Mouse (Mus musculus): ENCODE data around the gene Rbks. TPM values are rescaled to one million over a fixed set of nuclear protein-coding genes. Genes with fewer than 3 reads are reported as not detected.

Gene Rbks
- polyA plus RNA-seq, 1 experiment from 2014 or later = 8.5 TPM

GRCm38 (mm10) chr5:31669984-31670383 is 27.4 kb downstream of the Rbks start:
- 51% methylated on average over 5 of the region's 5 CpGs for WGBS
- H3K36me3 ChIP-seq (ENCODE audit: control insufficient read depth, insufficient read depth, low read length) = no peaks in the 10 kb centered on the region
- DNase-seq (ENCODE audit: low spot score) (peak; percentile 51), ATAC-seq (replicated peaks; ENCODE audit: low FRiP score, low TSS enrichment, low read depth) (no peak)
- no peaks in the 10 kb centered on the region for H3K9me3 ChIP-seq (ENCODE audit: control insufficient read depth, low read length)
- H3K4me2 ChIP-seq (ENCODE audit: low read length) = no peak overlapping the region
- H3K4me3 ChIP-seq (ENCODE audit: low read depth, low read length) = no peak overlapping the region
- no peak overlapping the region for H3K27ac ChIP-seq (ENCODE audit: low read depth)
- H3K9ac ChIP-seq (ENCODE audit: low read length) = no peak overlapping the region
- 0 out of 2 replicates have a peak, but pooled peaks cover 5% of the 10 kb centered on the region for H3K4me1 ChIP-seq (replicated peaks; ENCODE audit: control insufficient read depth, insufficient read depth, low read length)
- H3K27me3 ChIP-seq (replicated peaks; ENCODE audit: control insufficient read depth, insufficient read depth, low read length) = no peaks in the 10 kb centered on the region

- no peak for DNase-seq (ENCODE audit: low spot score)
- ATAC-seq (replicated peaks; ENCODE audit: low FRiP score, low TSS enrichment, low read depth) = no peak
- 89% methylated on average over 13 of the region's 13 CpGs for WGBS
Measured at GRCm38 (mm10) chr5:31668325-31668968, 29.0 kb downstream of the Rbks start.

GRCm38 (mm10) chr5:31666176-31666575 is 31.3 kb downstream of the Rbks start:
- Histone ChIP-seq H3K27ac (ENCODE audit: low read depth) (no peak overlapping the region), H3K9ac (ENCODE audit: low read length) (no peak overlapping the region), H3K4me2 (ENCODE audit: low read length) (no peak overlapping the region), H3K4me1 (replicated peaks; ENCODE audit: control insufficient read depth, insufficient read depth, low read length) (0 out of 2 replicates have a peak, but pooled peaks cover 5% of the 10 kb centered on the region), H3K9me3 (ENCODE audit: control insufficient read depth, low read length) (no peaks in the 10 kb centered on the region), H3K4me3 (ENCODE audit: low read depth, low read length) (no peak overlapping the region), H3K36me3 (ENCODE audit: control insufficient read depth, insufficient read depth, low read length) (no peaks in the 10 kb centered on the region), H3K27me3 (replicated peaks; ENCODE audit: control insufficient read depth, insufficient read depth, low read length) (no peaks in the 10 kb centered on the region)
- DNase-seq (ENCODE audit: low spot score) (no peak), ATAC-seq (replicated peaks; ENCODE audit: low FRiP score, low TSS enrichment, low read depth) (no peak)
- WGBS = 33% methylated on average over 1 of the region's 1 CpGs

More at GRCm38 (mm10) chr5:31668325-31668968, 29.0 kb downstream of the Rbks start:
- Histone ChIP-seq H3K4me2 (ENCODE audit: low read length) (no peak overlapping the region), H3K9ac (ENCODE audit: low read length) (no peak overlapping the region), H3K27ac (ENCODE audit: low read depth) (no peak overlapping the region), H3K9me3 (ENCODE audit: control insufficient read depth, low read length) (no peaks in the 10 kb centered on the region), H3K4me3 (ENCODE audit: low read depth, low read length) (no peak overlapping the region), H3K4me1 (replicated peaks; ENCODE audit: control insufficient read depth, insufficient read depth, low read length) (0 out of 2 replicates have a peak, but pooled peaks cover 5% of the 10 kb centered on the region), H3K27me3 (replicated peaks; ENCODE audit: control insufficient read depth, insufficient read depth, low read length) (no peaks in the 10 kb centered on the region), H3K36me3 (ENCODE audit: control insufficient read depth, insufficient read depth, low read length) (no peaks in the 10 kb centered on the region)

- DNase-seq (ENCODE audit: low spot score) = no peak
- ATAC-seq (replicated peaks; ENCODE audit: low FRiP score, low TSS enrichment, low read depth) = no peak
- H3K4me3 ChIP-seq (ENCODE audit: low read depth, low read length) = no peak overlapping the region
Measured at GRCm38 (mm10) chr5:31655688-31656190, 41.7 kb downstream of the Rbks start.

GRCm38 (mm10) chr5:31650518-31651288 is 46.7 kb downstream of the Rbks start:
- H3K9ac ChIP-seq (ENCODE audit: low read length) = no peak overlapping the region
- H3K4me2 ChIP-seq (ENCODE audit: low read length) = no peak overlapping the region
- ATAC-seq (replicated peaks; ENCODE audit: low FRiP score, low TSS enrichment, low read depth) = no peak
- H3K4me1 ChIP-seq (replicated peaks; ENCODE audit: control insufficient read depth, insufficient read depth, low read length) = no peaks in the 10 kb centered on the region
- no peak for DNase-seq (ENCODE audit: low spot score)
- 86% methylated on average over 2 of the region's 2 CpGs for WGBS
- no peak overlapping the region for H3K4me3 ChIP-seq (ENCODE audit: low read depth, low read length)
- H3K27ac ChIP-seq (ENCODE audit: low read depth) = no peak overlapping the region
- H3K27me3 ChIP-seq (replicated peaks; ENCODE audit: control insufficient read depth, insufficient read depth, low read length) = no peaks in the 10 kb centered on the region
- no peaks in the 10 kb centered on the region for H3K36me3 ChIP-seq (ENCODE audit: control insufficient read depth, insufficient read depth, low read length)
- no peaks in the 10 kb centered on the region for H3K9me3 ChIP-seq (ENCODE audit: control insufficient read depth, low read length)

More at GRCm38 (mm10) chr5:31655688-31656190, 41.7 kb downstream of the Rbks start:
- H3K4me2 ChIP-seq (ENCODE audit: low read length) = no peak overlapping the region
- H3K27me3 ChIP-seq (replicated peaks; ENCODE audit: control insufficient read depth, insufficient read depth, low read length) = no peaks in the 10 kb centered on the region
- no peaks in the 10 kb centered on the region for H3K36me3 ChIP-seq (ENCODE audit: control insufficient read depth, insufficient read depth, low read length)
- H3K9ac ChIP-seq (ENCODE audit: low read length) = no peak overlapping the region
- H3K4me1 ChIP-seq (replicated peaks; ENCODE audit: control insufficient read depth, insufficient read depth, low read length) = no peaks in the 10 kb centered on the region
- no peaks in the 10 kb centered on the region for H3K9me3 ChIP-seq (ENCODE audit: control insufficient read depth, low read length)
- no peak overlapping the region for H3K27ac ChIP-seq (ENCODE audit: low read depth)
- WGBS = 86% methylated on average over 1 of the region's 1 CpGs

- Histone ChIP-seq H3K9me3 (ENCODE audit: control insufficient read depth, low read length) (no peaks in the 10 kb centered on the region), H3K27ac (ENCODE audit: low read depth) (no peak overlapping the region), H3K4me1 (replicated peaks; ENCODE audit: control insufficient read depth, insufficient read depth, low read length) (no peaks in the 10 kb centered on the region), H3K4me3 (ENCODE audit: low read depth, low read length) (no peak overlapping the region), H3K4me2 (ENCODE audit: low read length) (no peak overlapping the region), H3K36me3 (ENCODE audit: control insufficient read depth, insufficient read depth, low read length) (no peaks in the 10 kb centered on the region), H3K27me3 (replicated peaks; ENCODE audit: control insufficient read depth, insufficient read depth, low read length) (no peaks in the 10 kb centered on the region), H3K9ac (ENCODE audit: low read length) (no peak overlapping the region)
- ATAC-seq (replicated peaks; ENCODE audit: low FRiP score, low TSS enrichment, low read depth) (0 out of 2 replicates have a peak, but pooled peaks have one; percentile 19), DNase-seq (ENCODE audit: low spot score) (no peak)
- WGBS = 74% methylated on average over 2 of the region's 2 CpGs
Measured at GRCm38 (mm10) chr5:31647327-31647726, 50.1 kb downstream of the Rbks start.

- WGBS = 75% methylated on average over 6 of the region's 6 CpGs
- Histone ChIP-seq H3K27ac (ENCODE audit: low read depth) (no peak overlapping the region), H3K36me3 (ENCODE audit: control insufficient read depth, insufficient read depth, low read length) (no peaks in the 10 kb centered on the region), H3K27me3 (replicated peaks; ENCODE audit: control insufficient read depth, insufficient read depth, low read length) (no peaks in the 10 kb centered on the region), H3K4me1 (replicated peaks; ENCODE audit: control insufficient read depth, insufficient read depth, low read length) (no peaks in the 10 kb centered on the region), H3K4me3 (ENCODE audit: low read depth, low read length) (no peak overlapping the region), H3K9me3 (ENCODE audit: control insufficient read depth, low read length) (no peaks in the 10 kb centered on the region), H3K9ac (ENCODE audit: low read length) (no peak overlapping the region), H3K4me2 (ENCODE audit: low read length) (no peak overlapping the region)
- ATAC-seq (replicated peaks; ENCODE audit: low FRiP score, low TSS enrichment, low read depth) (no peak), DNase-seq (ENCODE audit: low spot score) (no peak)
Measured at GRCm38 (mm10) chr5:31646574-31646973, 50.9 kb downstream of the Rbks start.

GRCm38 (mm10) chr5:31645798-31646197 is 51.6 kb downstream of the Rbks start:
- Histone ChIP-seq H3K36me3 (ENCODE audit: control insufficient read depth, insufficient read depth, low read length) (no peaks in the 10 kb centered on the region), H3K27ac (ENCODE audit: low read depth) (no peak overlapping the region), H3K4me2 (ENCODE audit: low read length) (no peak overlapping the region), H3K9me3 (ENCODE audit: control insufficient read depth, low read length) (no peaks in the 10 kb centered on the region), H3K4me1 (replicated peaks; ENCODE audit: control insufficient read depth, insufficient read depth, low read length) (no peaks in the 10 kb centered on the region), H3K27me3 (replicated peaks; ENCODE audit: control insufficient read depth, insufficient read depth, low read length) (no peaks in the 10 kb centered on the region), H3K4me3 (ENCODE audit: low read depth, low read length) (no peak overlapping the region), H3K9ac (ENCODE audit: low read length) (no peak overlapping the region)
- WGBS = 93% methylated on average over 6 of the region's 6 CpGs
- DNase-seq (ENCODE audit: low spot score) (no peak), ATAC-seq (replicated peaks; ENCODE audit: low FRiP score, low TSS enrichment, low read depth) (no peak)
